Mouse (Mus musculus): ENCODE measurements at regions not wholly inside any gene's neighbourhood (a gene's known extent, or its start where the extent isn't known, plus 50 kb on each side); places are given as distances from the start of the nearest gene placed in this dataset.

- Histone ChIP-seq H3K4me1 (replicated peaks; ENCODE audit: control insufficient read depth, insufficient read depth, low read length) (no peaks in the 10 kb centered on the region), H3K36me3 (ENCODE audit: control insufficient read depth, insufficient read depth, low read length) (no peaks in the 10 kb centered on the region), H3K27ac (ENCODE audit: control insufficient read depth, insufficient read depth, low read length) (no peak overlapping the region), H3K4me3 (ENCODE audit: control insufficient read depth, insufficient read depth, low read length) (no peak overlapping the region), H3K27me3 (ENCODE audit: control insufficient read depth, insufficient read depth, low read length) (no peaks in the 10 kb centered on the region)
- 78% methylated on average over 4 of the region's 4 CpGs for WGBS
- TF ChIP-seq POLR2A (IDR thresholded peaks at IDR 0.05; ENCODE audit: control insufficient read depth, extremely low read depth, insufficient read depth, low read length, poor library complexity): no peak
- no peak for TF ChIP-seq CTCF (IDR thresholded peaks at IDR 0.05; ENCODE audit: borderline replicate concordance, control insufficient read depth, extremely low read depth, insufficient read depth, low read length, poor library complexity)
- DNase-seq: no peak
These were observed 476.2 kb downstream of the Glrx3 start for GRCm38 (mm10) chr7:137913551-137914105.

DNA sequence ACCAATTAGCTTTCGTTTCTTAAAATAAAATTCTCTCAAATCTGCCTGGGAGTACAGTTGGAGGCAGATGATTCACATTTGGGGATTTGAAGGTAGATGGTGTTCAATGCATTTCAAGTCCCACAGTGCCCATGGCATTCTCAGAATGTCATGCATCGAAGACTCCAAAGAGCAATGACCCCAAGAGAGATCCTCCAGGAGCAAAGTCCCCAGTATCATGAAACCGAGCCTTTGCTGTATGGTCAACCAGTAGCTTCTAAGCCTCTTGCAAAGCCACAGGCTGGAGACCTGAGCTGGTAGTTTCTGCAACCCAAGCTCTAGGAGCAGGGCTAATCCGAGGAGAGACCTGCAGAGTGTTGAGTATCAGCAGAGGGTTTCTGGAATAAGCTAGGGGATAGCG is 477.1 kb downstream of the Glrx3 start:
- no peaks in the 10 kb centered on the region for H3K27me3 ChIP-seq (ENCODE audit: control insufficient read depth, insufficient read depth, low read length)
- no peaks in the 10 kb centered on the region for H3K4me1 ChIP-seq (replicated peaks; ENCODE audit: control insufficient read depth, insufficient read depth, low read length)
- DNase-seq: no peak
- WGBS: 90% methylated on average over 5 of the region's 5 CpGs
- H3K36me3 ChIP-seq (ENCODE audit: control insufficient read depth, insufficient read depth, low read length): no peaks in the 10 kb centered on the region
- no peak overlapping the region for H3K27ac ChIP-seq (ENCODE audit: control insufficient read depth, insufficient read depth, low read length)
- TF ChIP-seq POLR2A (IDR thresholded peaks at IDR 0.05; ENCODE audit: control insufficient read depth, extremely low read depth, insufficient read depth, low read length, poor library complexity): no peak
- TF ChIP-seq CTCF (IDR thresholded peaks at IDR 0.05; ENCODE audit: borderline replicate concordance, control insufficient read depth, extremely low read depth, insufficient read depth, low read length, poor library complexity): no peak
- no peak overlapping the region for H3K4me3 ChIP-seq (ENCODE audit: control insufficient read depth, insufficient read depth, low read length)

- H3K27me3 ChIP-seq (ENCODE audit: control insufficient read depth, insufficient read depth, low read length): no peaks in the 10 kb centered on the region
- no peaks in the 10 kb centered on the region for H3K4me1 ChIP-seq (replicated peaks; ENCODE audit: control insufficient read depth, insufficient read depth, low read length)
- no peaks in the 10 kb centered on the region for H3K36me3 ChIP-seq (ENCODE audit: control insufficient read depth, insufficient read depth, low read length)
- TF ChIP-seq CTCF (IDR thresholded peaks at IDR 0.05; ENCODE audit: borderline replicate concordance, control insufficient read depth, extremely low read depth, insufficient read depth, low read length, poor library complexity): no peak
- no peak for TF ChIP-seq POLR2A (IDR thresholded peaks at IDR 0.05; ENCODE audit: control insufficient read depth, extremely low read depth, insufficient read depth, low read length, poor library complexity)
- H3K27ac ChIP-seq (ENCODE audit: control insufficient read depth, insufficient read depth, low read length): no peak overlapping the region
- DNase-seq: no peak
- no peak overlapping the region for H3K4me3 ChIP-seq (ENCODE audit: control insufficient read depth, insufficient read depth, low read length)
- 70% methylated on average over 1 of the region's 1 CpGs for WGBS
These were observed 478.9 kb downstream of the Glrx3 start for GRCm38 (mm10) chr7:137916351-137916750.

GRCm38 (mm10) chr7:137924464-137925167 is 472.9 kb downstream of the Tcerg1l start:
- WGBS: 70% methylated on average over 7 of the region's 7 CpGs
- Histone ChIP-seq H3K4me1 (replicated peaks; ENCODE audit: control insufficient read depth, insufficient read depth, low read length) (no peaks in the 10 kb centered on the region), H3K36me3 (ENCODE audit: control insufficient read depth, insufficient read depth, low read length) (no peaks in the 10 kb centered on the region), H3K27me3 (ENCODE audit: control insufficient read depth, insufficient read depth, low read length) (no peaks in the 10 kb centered on the region), H3K27ac (ENCODE audit: control insufficient read depth, insufficient read depth, low read length) (no peak overlapping the region), H3K4me3 (ENCODE audit: control insufficient read depth, insufficient read depth, low read length) (no peak overlapping the region)
- TF ChIP-seq CTCF (IDR thresholded peaks at IDR 0.05; ENCODE audit: borderline replicate concordance, control insufficient read depth, extremely low read depth, insufficient read depth, low read length, poor library complexity) (no peak), POLR2A (IDR thresholded peaks at IDR 0.05; ENCODE audit: control insufficient read depth, extremely low read depth, insufficient read depth, low read length, poor library complexity) (no peak)
- DNase-seq: no peak

- WGBS: 68% methylated on average over 3 of the region's 3 CpGs
- TF ChIP-seq POLR2A (IDR thresholded peaks at IDR 0.05; ENCODE audit: control insufficient read depth, extremely low read depth, insufficient read depth, low read length, poor library complexity) (no peak), CTCF (IDR thresholded peaks at IDR 0.05; ENCODE audit: borderline replicate concordance, control insufficient read depth, extremely low read depth, insufficient read depth, low read length, poor library complexity) (no peak)
- Histone ChIP-seq H3K4me1 (replicated peaks; ENCODE audit: control insufficient read depth, insufficient read depth, low read length) (no peaks in the 10 kb centered on the region), H3K27ac (ENCODE audit: control insufficient read depth, insufficient read depth, low read length) (no peak overlapping the region), H3K27me3 (ENCODE audit: control insufficient read depth, insufficient read depth, low read length) (no peaks in the 10 kb centered on the region), H3K4me3 (ENCODE audit: control insufficient read depth, insufficient read depth, low read length) (no peak overlapping the region), H3K36me3 (ENCODE audit: control insufficient read depth, insufficient read depth, low read length) (no peaks in the 10 kb centered on the region)
- no peak for DNase-seq
These were observed 471.9 kb downstream of the Tcerg1l start for GRCm38 (mm10) chr7:137925656-137926055.

GRCm38 (mm10) chr7:137927371-137927770 is 470.2 kb downstream of the Tcerg1l start:
- Histone ChIP-seq H3K4me3 (ENCODE audit: control insufficient read depth, insufficient read depth, low read length) (no peak overlapping the region), H3K4me1 (replicated peaks; ENCODE audit: control insufficient read depth, insufficient read depth, low read length) (no peaks in the 10 kb centered on the region), H3K36me3 (ENCODE audit: control insufficient read depth, insufficient read depth, low read length) (no peaks in the 10 kb centered on the region), H3K27me3 (ENCODE audit: control insufficient read depth, insufficient read depth, low read length) (no peaks in the 10 kb centered on the region), H3K27ac (ENCODE audit: control insufficient read depth, insufficient read depth, low read length) (no peak overlapping the region)
- no peak for TF ChIP-seq POLR2A (IDR thresholded peaks at IDR 0.05; ENCODE audit: control insufficient read depth, extremely low read depth, insufficient read depth, low read length, poor library complexity)
- TF ChIP-seq CTCF (IDR thresholded peaks at IDR 0.05; ENCODE audit: borderline replicate concordance, control insufficient read depth, extremely low read depth, insufficient read depth, low read length, poor library complexity): no peak
- 84% methylated on average over 8 of the region's 8 CpGs for WGBS
- no peak for DNase-seq
